Mouse (Mus musculus): ENCODE results near the gene Sympk. TPM values are rescaled to one million over a fixed set of nuclear protein-coding genes. Genes with fewer than 3 reads are reported as not detected.
A peak's percentile ranks its signal among the peaks of the same experiment; 100 is the strongest.

Sympk gene
- 36.0 and 37.6 TPM in 2 replicates for polyA plus RNA-seq (2014; fragmentation: Nextera tagmentation; extraction: Ambion mirVana)

- Histone ChIP-seq H3K9me3 (ENCODE audit: control insufficient read depth, low read length) (no peaks in the 10 kb centered on the region), H3K27ac (replicated peaks; ENCODE audit: low read depth, low read length) (0 out of 2 replicates have a peak within 1 kb of the TSS, but pooled peaks have one; percentile 47), H3K27me3 (ENCODE audit: control insufficient read depth, insufficient read depth, low read length) (peaks cover 32% of the 10 kb centered on the region), H3K4me3 (ENCODE audit: low read depth, low read length) (peak within 1 kb of the TSS; percentile 85), H3K4me1 (ENCODE audit: control insufficient read depth, insufficient read depth, low read length) (peaks cover 6% of the 10 kb centered on the region; the same call in 1 of the 2 replicates), H3K4me2 (ENCODE audit: low read depth, severe bottlenecking) (peak within 1 kb of the TSS; percentile 82), H3K36me3 (ENCODE audit: control insufficient read depth, insufficient read depth, low read length) (peaks cover 2% of the 10 kb centered on the region), H3K9ac (ENCODE audit: low read length) (peak within 1 kb of the TSS; percentile 86)
- peak; percentile 95 for DNase-seq (ENCODE audit: low spot score)
- under 1% methylated on average over 46 of the region's 50 CpGs for WGBS
- ATAC-seq (ENCODE audit: insufficient number of reproducible peaks, low FRiP score, low TSS enrichment, low read depth): peak; percentile 90
These were observed at the start of gene Sympk for GRCm38 (mm10) chr7:19024096-19024506. Gene Sympk (plus strand): TSS chr7:19024377.

- no peak overlapping the region for H3K4me2 ChIP-seq (ENCODE audit: low read depth, severe bottlenecking)
- H3K9ac ChIP-seq (ENCODE audit: low read length): no peak overlapping the region
- H3K36me3 ChIP-seq (ENCODE audit: control insufficient read depth, insufficient read depth, low read length): no peaks in the 10 kb centered on the region
- H3K4me1 ChIP-seq (ENCODE audit: control insufficient read depth, insufficient read depth, low read length): no peaks in the 10 kb centered on the region
- 89% methylated on average over 9 of the region's 9 CpGs for WGBS
- H3K4me3 ChIP-seq (ENCODE audit: low read depth, low read length): no peak overlapping the region
- H3K27me3 ChIP-seq (ENCODE audit: control insufficient read depth, insufficient read depth, low read length): no peaks in the 10 kb centered on the region
- ATAC-seq (ENCODE audit: insufficient number of reproducible peaks, low FRiP score, low TSS enrichment, low read depth): no peak
- DNase-seq (ENCODE audit: low spot score): no peak
- H3K27ac ChIP-seq (replicated peaks; ENCODE audit: low read depth, low read length): no peak overlapping the region
- no peaks in the 10 kb centered on the region for H3K9me3 ChIP-seq (ENCODE audit: control insufficient read depth, low read length)
These were observed 45.8 kb upstream of the Sympk start for GRCm38 (mm10) chr7:18978381-18978780.

- Histone ChIP-seq H3K27ac (replicated peaks; ENCODE audit: low read depth, low read length) (no peak overlapping the region), H3K27me3 (ENCODE audit: control insufficient read depth, insufficient read depth, low read length) (peaks cover under 1% of the 10 kb centered on the region; the same call in 1 of the 2 replicates), H3K9ac (ENCODE audit: low read length) (no peak overlapping the region), H3K4me2 (ENCODE audit: low read depth, severe bottlenecking) (no peak overlapping the region), H3K9me3 (ENCODE audit: control insufficient read depth, low read length) (no peaks in the 10 kb centered on the region), H3K4me3 (ENCODE audit: low read depth, low read length) (no peak overlapping the region), H3K4me1 (ENCODE audit: control insufficient read depth, insufficient read depth, low read length) (peaks cover 4% of the 10 kb centered on the region; the same call in 1 of the 2 replicates), H3K36me3 (ENCODE audit: control insufficient read depth, insufficient read depth, low read length) (no peaks in the 10 kb centered on the region)
- 75% methylated on average over 2 of the region's 2 CpGs for WGBS
- no peak for ATAC-seq (ENCODE audit: insufficient number of reproducible peaks, low FRiP score, low TSS enrichment, low read depth)
- DNase-seq (ENCODE audit: low spot score): no peak
These were observed 37.7 kb upstream of the Sympk start for GRCm38 (mm10) chr7:18986503-18986902.

GRCm38 (mm10) chr7:18987100-18987499, 37.1 kb upstream of the Sympk start, which contains the start of gene Nanos2:
Gene Nanos2 (plus strand): TSS chr7:18987400.
- no peak within 1 kb of the TSS for H3K4me2 ChIP-seq (ENCODE audit: low read depth, severe bottlenecking)
- no peak within 1 kb of the TSS for H3K9ac ChIP-seq (ENCODE audit: low read length)
- no peaks in the 10 kb centered on the region for H3K9me3 ChIP-seq (ENCODE audit: control insufficient read depth, low read length)
- WGBS: 68% methylated on average over 2 of the region's 2 CpGs
- no peak within 1 kb of the TSS for H3K27ac ChIP-seq (replicated peaks; ENCODE audit: low read depth, low read length)
- no peaks in the 10 kb centered on the region for H3K36me3 ChIP-seq (ENCODE audit: control insufficient read depth, insufficient read depth, low read length)
- ATAC-seq (ENCODE audit: insufficient number of reproducible peaks, low FRiP score, low TSS enrichment, low read depth): no peak
- DNase-seq (ENCODE audit: low spot score): no peak
- peaks cover 7% of the 10 kb centered on the region; the same call in 1 of the 2 replicates for H3K4me1 ChIP-seq (ENCODE audit: control insufficient read depth, insufficient read depth, low read length)
- H3K27me3 ChIP-seq (ENCODE audit: control insufficient read depth, insufficient read depth, low read length): peaks cover 7% of the 10 kb centered on the region
- no peak within 1 kb of the TSS for H3K4me3 ChIP-seq (ENCODE audit: low read depth, low read length)

GRCm38 (mm10) chr7:18987747-18988146, 36.4 kb upstream of the Sympk start:
- Histone ChIP-seq H3K36me3 (ENCODE audit: control insufficient read depth, insufficient read depth, low read length) (no peaks in the 10 kb centered on the region), H3K4me1 (ENCODE audit: control insufficient read depth, insufficient read depth, low read length) (peaks cover 7% of the 10 kb centered on the region; the same call in 1 of the 2 replicates), H3K27me3 (ENCODE audit: control insufficient read depth, insufficient read depth, low read length) (peaks cover 13% of the 10 kb centered on the region), H3K4me2 (ENCODE audit: low read depth, severe bottlenecking) (no peak overlapping the region), H3K9me3 (ENCODE audit: control insufficient read depth, low read length) (no peaks in the 10 kb centered on the region), H3K9ac (ENCODE audit: low read length) (no peak overlapping the region), H3K4me3 (ENCODE audit: low read depth, low read length) (no peak overlapping the region), H3K27ac (replicated peaks; ENCODE audit: low read depth, low read length) (no peak overlapping the region)
- WGBS: 68% methylated on average over 13 of the region's 13 CpGs
- no peak for ATAC-seq (ENCODE audit: insufficient number of reproducible peaks, low FRiP score, low TSS enrichment, low read depth)
- DNase-seq (ENCODE audit: low spot score): no peak

GRCm38 (mm10) chr7:18988780-18989179, 35.4 kb upstream of the Sympk start:
- Histone ChIP-seq H3K27ac (replicated peaks; ENCODE audit: low read depth, low read length) (no peak overlapping the region), H3K4me1 (ENCODE audit: control insufficient read depth, insufficient read depth, low read length) (peaks cover 7% of the 10 kb centered on the region; the same call in 1 of the 2 replicates), H3K36me3 (ENCODE audit: control insufficient read depth, insufficient read depth, low read length) (no peaks in the 10 kb centered on the region), H3K9me3 (ENCODE audit: control insufficient read depth, low read length) (no peaks in the 10 kb centered on the region), H3K4me2 (ENCODE audit: low read depth, severe bottlenecking) (no peak overlapping the region), H3K9ac (ENCODE audit: low read length) (no peak overlapping the region), H3K4me3 (ENCODE audit: low read depth, low read length) (no peak overlapping the region), H3K27me3 (ENCODE audit: control insufficient read depth, insufficient read depth, low read length) (peaks cover 24% of the 10 kb centered on the region)
- WGBS: 77% methylated on average over 6 of the region's 6 CpGs
- no peak for ATAC-seq (ENCODE audit: insufficient number of reproducible peaks, low FRiP score, low TSS enrichment, low read depth)
- DNase-seq (ENCODE audit: low spot score): no peak

- H3K27ac ChIP-seq (replicated peaks; ENCODE audit: low read depth, low read length): no peak overlapping the region
- 0 out of 2 replicates have a peak overlapping the region, but pooled peaks have one; percentile 5 for H3K9ac ChIP-seq (ENCODE audit: low read length)
- H3K4me3 ChIP-seq (ENCODE audit: low read depth, low read length): peak overlapping the region; percentile 41; the same call in 1 of the 2 replicates
- no peaks in the 10 kb centered on the region for H3K9me3 ChIP-seq (ENCODE audit: control insufficient read depth, low read length)
- peak overlapping the region; percentile 68 for H3K4me2 ChIP-seq (ENCODE audit: low read depth, severe bottlenecking)
- DNase-seq (ENCODE audit: low spot score): no peak
- H3K27me3 ChIP-seq (ENCODE audit: control insufficient read depth, insufficient read depth, low read length): peaks cover 25% of the 10 kb centered on the region
- WGBS: 8% methylated on average over 5 of the region's 5 CpGs
- no peaks in the 10 kb centered on the region for H3K36me3 ChIP-seq (ENCODE audit: control insufficient read depth, insufficient read depth, low read length)
- ATAC-seq (ENCODE audit: insufficient number of reproducible peaks, low FRiP score, low TSS enrichment, low read depth): no peak
- H3K4me1 ChIP-seq (ENCODE audit: control insufficient read depth, insufficient read depth, low read length): peaks cover 7% of the 10 kb centered on the region; the same call in 1 of the 2 replicates
These were observed 34.2 kb upstream of the Sympk start for GRCm38 (mm10) chr7:18989995-18990394.

GRCm38 (mm10) chr7:18990601-18991295, 33.4 kb upstream of the Sympk start, which contains the start of gene Mypop:
Gene Mypop (plus strand): TSS chr7:18991245.
- WGBS: 0% methylated on average over 37 of the region's 37 CpGs
- peaks cover 7% of the 10 kb centered on the region; the same call in 1 of the 2 replicates for H3K4me1 ChIP-seq (ENCODE audit: control insufficient read depth, insufficient read depth, low read length)
- H3K27me3 ChIP-seq (ENCODE audit: control insufficient read depth, insufficient read depth, low read length): peaks cover 25% of the 10 kb centered on the region
- peak; percentile 91 for ATAC-seq (ENCODE audit: insufficient number of reproducible peaks, low FRiP score, low TSS enrichment, low read depth)
- H3K36me3 ChIP-seq (ENCODE audit: control insufficient read depth, insufficient read depth, low read length): no peaks in the 10 kb centered on the region
- peak; percentile 100 for DNase-seq (ENCODE audit: low spot score)
- H3K4me3 ChIP-seq (ENCODE audit: low read depth, low read length): peak within 1 kb of the TSS; percentile 41
- H3K27ac ChIP-seq (replicated peaks; ENCODE audit: low read depth, low read length): peak within 1 kb of the TSS; percentile 16; the same call in 1 of the 2 replicates
- H3K4me2 ChIP-seq (ENCODE audit: low read depth, severe bottlenecking): peak within 1 kb of the TSS; percentile 68
- H3K9ac ChIP-seq (ENCODE audit: low read length): peak within 1 kb of the TSS; percentile 53
- no peaks in the 10 kb centered on the region for H3K9me3 ChIP-seq (ENCODE audit: control insufficient read depth, low read length)
